In the genomic region with DNA sequence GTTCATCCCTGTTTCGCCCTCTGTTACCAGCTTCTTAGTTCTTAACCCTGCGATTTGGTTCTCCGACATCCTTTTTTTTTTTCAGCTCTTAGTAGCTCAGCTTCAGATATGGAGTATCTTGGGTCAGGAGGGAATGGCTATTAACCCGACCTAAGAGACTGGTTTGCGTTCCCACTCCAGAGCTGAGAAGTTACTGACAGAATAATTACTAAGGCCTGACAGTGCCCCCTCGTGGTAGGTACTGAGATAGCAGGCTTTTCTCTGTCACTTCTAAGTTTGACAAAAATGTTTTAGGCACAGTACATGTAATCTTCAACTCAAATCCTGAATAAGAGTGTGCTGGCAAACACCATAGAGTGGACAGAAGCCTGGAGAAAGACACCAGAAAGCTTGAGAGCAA, we compare ENCODE assay signal across 9 mouse cellular contexts. TPM values are rescaled to one million over a fixed set of nuclear protein-coding genes. Genes with fewer than 3 reads are reported as not detected.
DNase-seq lines count a peak whose midpoint lies in the region; ATAC-seq and TF ChIP-seq lines count a peak whose summit lies in the region.
"Had no signal": no experiment of that assay in that cellular context is flagged by ENCODE, and none has a peak within 500 bp of the region (broad histone marks: within the 10 kb centered on the region; RNA-seq: fewer than 3 reads in every experiment).

No protein-coding gene starts in this region.

- intact Hi-C loops in left cerebral cortex, postnatal 14 days (cut with DNase I): loop anchor here (1.0 to 5.0 kb wide), 3 partner anchors 46 to 384 kb away; no protein-coding TSS in a partner anchor

- WGBS in midbrain, embryonic 10.5 days: 35% methylated on average over 6 of the region's 6 CpGs
- 28% methylated on average over 6 of the region's 6 CpGs for WGBS in midbrain, embryonic 16.5 days
- 30% methylated on average over 6 of the region's 6 CpGs for WGBS in forebrain, postnatal 0 days
- 25% methylated on average over 6 of the region's 6 CpGs for WGBS in intestine, embryonic 15.5 days

- peaks cover 10% of the 10 kb centered on the region for H3K4me1 ChIP-seq in midbrain, embryonic 10.5 days
- H3K4me1 ChIP-seq in midbrain, embryonic 16.5 days (ENCODE audit: control insufficient read depth, insufficient read depth, low read length): no peaks in the 10 kb centered on the region
- no peaks in the 10 kb centered on the region for H3K4me1 ChIP-seq in forebrain, postnatal 0 days (ENCODE audit: insufficient read depth)
- 0 out of 2 replicates have a peak, but pooled peaks cover 3% of the 10 kb centered on the region for H3K4me1 ChIP-seq in intestine, embryonic 15.5 days (replicated peaks)

- H3K9ac ChIP-seq in midbrain, embryonic 16.5 days (ENCODE audit: low read depth, low read length): no peak overlapping the region
- no peak overlapping the region for H3K9ac ChIP-seq in forebrain, postnatal 0 days
- no peak overlapping the region for H3K9ac ChIP-seq in intestine, embryonic 15.5 days

- H3K36me3 ChIP-seq in midbrain, embryonic 10.5 days: peaks cover 7% of the 10 kb centered on the region
- H3K36me3 ChIP-seq in midbrain, embryonic 16.5 days (ENCODE audit: control insufficient read depth, insufficient read depth, low read length): no peaks in the 10 kb centered on the region
- H3K36me3 ChIP-seq in forebrain, postnatal 0 days (ENCODE audit: insufficient read depth): no peaks in the 10 kb centered on the region
- H3K36me3 ChIP-seq in intestine, embryonic 15.5 days: peaks cover 6% of the 10 kb centered on the region; the same call in 1 of the 2 replicates

- ATAC-seq in midbrain, embryonic 16.5 days: no peak
- peak; percentile 29; the same call in 1 of the 2 replicates for ATAC-seq in forebrain, postnatal 0 days
- peak; percentile 72 for ATAC-seq in intestine, embryonic 15.5 days

- no peak overlapping the region for H3K27ac ChIP-seq in midbrain, embryonic 10.5 days (replicated peaks)
- no peak overlapping the region for H3K27ac ChIP-seq in midbrain, embryonic 16.5 days (ENCODE audit: low read length)
- no peak overlapping the region for H3K27ac ChIP-seq in forebrain, postnatal 0 days (ENCODE audit: low read depth, low read length)
- H3K27ac ChIP-seq in intestine, embryonic 15.5 days: no peak overlapping the region

- H3K4me2 ChIP-seq in midbrain, embryonic 16.5 days (ENCODE audit: low read length): no peak overlapping the region
- no peak overlapping the region for H3K4me2 ChIP-seq in forebrain, postnatal 0 days (ENCODE audit: low read depth)
- H3K4me2 ChIP-seq in intestine, embryonic 15.5 days (replicated peaks): no peak overlapping the region

- TF ChIP-seq CTCF in forebrain, postnatal 0 days (IDR thresholded peaks at IDR 0.05; ENCODE audit: low read depth): peak; percentile 83

- 0 out of 2 replicates have a peak, but pooled peaks cover 3% of the 10 kb centered on the region for H3K27me3 ChIP-seq in midbrain, embryonic 10.5 days (ENCODE audit: low read depth, poor library complexity, severe bottlenecking)
- H3K27me3 ChIP-seq in midbrain, embryonic 16.5 days (ENCODE audit: control insufficient read depth, insufficient read depth, low read depth, low read length): no peaks in the 10 kb centered on the region
- H3K27me3 ChIP-seq in forebrain, postnatal 0 days (ENCODE audit: insufficient read depth, low read length): no peaks in the 10 kb centered on the region
- H3K27me3 ChIP-seq in intestine, embryonic 15.5 days (replicated peaks): no peaks in the 10 kb centered on the region

- H3K9me3 ChIP-seq in midbrain, embryonic 10.5 days (replicated peaks): no peaks in the 10 kb centered on the region
- no peaks in the 10 kb centered on the region for H3K9me3 ChIP-seq in midbrain, embryonic 16.5 days (replicated peaks; ENCODE audit: control insufficient read depth, low read length, poor library complexity, severe bottlenecking)
- H3K9me3 ChIP-seq in forebrain, postnatal 0 days (ENCODE audit: low read length): no peaks in the 10 kb centered on the region
- H3K9me3 ChIP-seq in intestine, embryonic 15.5 days: no peaks in the 10 kb centered on the region

- H3K4me3 ChIP-seq in midbrain, embryonic 10.5 days: no peak overlapping the region
- no peak overlapping the region for H3K4me3 ChIP-seq in midbrain, embryonic 16.5 days (ENCODE audit: low read depth, low read length)
- no peak overlapping the region for H3K4me3 ChIP-seq in forebrain, postnatal 0 days (ENCODE audit: low read depth, low read length)
- H3K4me3 ChIP-seq in intestine, embryonic 15.5 days (replicated peaks): no peak overlapping the region

- DNase-seq in midbrain, embryonic 10.5 days (ENCODE audit: low spot score): peak; percentile 67
- peak; percentile 22 for DNase-seq in cerebellum, adult 11-12 months
- peak; percentile 83 for DNase-seq in forebrain, postnatal 0 days
- DNase-seq in left cerebral cortex, postnatal 14 days (ENCODE audit: low spot score in 2 of 2): peak; percentile 70 to 79
- peak; percentile 21 to 42 for DNase-seq in natural killer cell, adult 2 months (ENCODE audit: low spot score in 2 of 2)
- DNase-seq in telencephalon, adult 2 months (ENCODE audit: low read depth, low spot score): peak; percentile 43

RNA-seq across cellular contexts. Expression of a gene that starts 27.4 kb away (rescaled TPM):
- polyA plus RNA-seq in midbrain, embryonic 10.5 days (2016; fragmentation: Nextera tagmentation; extraction: Ambion mirVana): 0.19 TPM in 1 of 2 replicates, not detected in the other
- polyA plus RNA-seq in midbrain, embryonic 16.5 days (2015; fragmentation: Nextera tagmentation; extraction: Ambion mirVana): 0.39 and 0.49 TPM in 2 replicates
- 0.24 and 0.69 TPM in 2 replicates for total RNA-seq in forebrain, postnatal 0 days (2014; rRNA removed)
- 0.44 and 0.52 TPM in 2 replicates for polyA plus RNA-seq in forebrain, postnatal 0 days (2015; fragmentation: Nextera tagmentation; extraction: Ambion mirVana)
- polyA plus RNA-seq in intestine, embryonic 15.5 days (2015; fragmentation: Nextera tagmentation; extraction: Ambion mirVana): 0.21 and 0.36 TPM in 2 replicates
- total RNA-seq in left cerebral cortex, postnatal 14 days (2021): under 1 TPM; 0.51 to 0.70 TPM
- total RNA-seq: adrenal gland, postnatal 4 days had no signal

RNA-seq across cellular contexts. Expression of a gene that starts 43.5 kb away (rescaled TPM):
- 1.5 and 1.7 TPM in 2 replicates for polyA plus RNA-seq in midbrain, embryonic 10.5 days (2016; fragmentation: Nextera tagmentation; extraction: Ambion mirVana)
- polyA plus RNA-seq in midbrain, embryonic 16.5 days (2015; fragmentation: Nextera tagmentation; extraction: Ambion mirVana): 1.0 and 1.7 TPM in 2 replicates
- total RNA-seq in forebrain, postnatal 0 days (2014; rRNA removed): 1.4 and 2.2 TPM in 2 replicates
- 0.52 and 1.5 TPM in 2 replicates for polyA plus RNA-seq in forebrain, postnatal 0 days (2015; fragmentation: Nextera tagmentation; extraction: Ambion mirVana)
- 6.2 and 6.6 TPM in 2 replicates for polyA plus RNA-seq in intestine, embryonic 15.5 days (2015; fragmentation: Nextera tagmentation; extraction: Ambion mirVana)
- 1 to 10 TPM; 4.4 to 6.6 TPM for total RNA-seq in left cerebral cortex, postnatal 14 days (2021)

Comparison
In these comparisons a context has a peak if more than half of its experiments do, and no peak if none do; other contexts are left out.
1. DNase-seq: peak in every context shown above with its lines; median percentile 83 in forebrain, postnatal 0 days; 74 in left cerebral cortex, postnatal 14 days; 67 in midbrain, embryonic 10.5 days; 43 in telencephalon, adult 2 months; 32 in natural killer cell, adult 2 months; 22 in cerebellum, adult 11-12 months.